Mouse (Mus musculus) ES-Bruce4 (cell line): ENCODE data around the gene Pdlim3. TPM values are rescaled to one million over a fixed set of nuclear protein-coding genes. Genes with fewer than 3 reads are reported as not detected.

Source experiments
- H3K27ac ChIP-seq: 2 replicates; pipeline ENCODE4 v1.5.1; 2012; ENCODE audit warnings: low read length, inconsistent platforms; ENCODE audit not compliant: insufficient read depth
- H3K27me3 ChIP-seq: 2 replicates; pipeline ENCODE4 v1.6.1; 2012; ENCODE audit warnings: mild to moderate bottlenecking, low read length, inconsistent platforms; ENCODE audit not compliant: control insufficient read depth, poor library complexity, insufficient read depth, severe bottlenecking
- H3K36me3 ChIP-seq: 2 replicates; pipeline ENCODE4 v1.6.1; 2012; ENCODE audit warnings: inconsistent platforms, mild to moderate bottlenecking, low read length, moderate library complexity; ENCODE audit not compliant: control insufficient read depth, poor library complexity, insufficient read depth, severe bottlenecking
- H3K4me1 ChIP-seq: one replicate; pipeline ENCODE4 v1.8.1; 2011; ENCODE audit warnings: low read length; ENCODE audit not compliant: control insufficient read depth, insufficient read depth
- H3K4me3 ChIP-seq: 2 replicates; pipeline ENCODE4 v1.5.1; 2011; ENCODE audit warnings: low read depth, mild to moderate bottlenecking, low read length
- H3K9ac ChIP-seq: 2 replicates; pipeline ENCODE4 v1.6.1; 2012; ENCODE audit warnings: low read depth, mild to moderate bottlenecking, inconsistent platforms; ENCODE audit not compliant: poor library complexity, severe bottlenecking
- H3K9me3 ChIP-seq: replicated peaks from 2 replicates; pipeline ENCODE4 v1.6.1; 2012; ENCODE audit warnings: mild to moderate bottlenecking, low read length, inconsistent platforms; ENCODE audit not compliant: control insufficient read depth, poor library complexity, insufficient read depth, severe bottlenecking
- CTCF ChIP-seq: IDR thresholded peaks from one replicate; pipeline ENCODE4 v1.8.1; 2011; ENCODE audit warnings: low read depth, low read length
- EP300 ChIP-seq: IDR thresholded peaks from 2 replicates; pipeline ENCODE4 v1.6.1; 2011; ENCODE audit warnings: low read depth, low read length; ENCODE audit not compliant: insufficient read depth
- POLR2A ChIP-seq: IDR thresholded peaks from one replicate; pipeline ENCODE4 v1.8.1; 2011; ENCODE audit warnings: low read length; ENCODE audit not compliant: insufficient read depth
- polyA plus RNA-seq: library from polyadenylated mRNA; stranded (reverse); fragments of >200 nt; gene quantifications from 2 replicates; pipeline ENCODE4 v1.2.4, GENCODE M21; 2011; ENCODE audit warnings: low read depth; ENCODE audit not compliant: missing spikeins, insufficient read depth, insufficient read length

Pdlim3 gene
- polyA plus RNA-seq, 1 experiment: 23.4 TPM

DNA sequence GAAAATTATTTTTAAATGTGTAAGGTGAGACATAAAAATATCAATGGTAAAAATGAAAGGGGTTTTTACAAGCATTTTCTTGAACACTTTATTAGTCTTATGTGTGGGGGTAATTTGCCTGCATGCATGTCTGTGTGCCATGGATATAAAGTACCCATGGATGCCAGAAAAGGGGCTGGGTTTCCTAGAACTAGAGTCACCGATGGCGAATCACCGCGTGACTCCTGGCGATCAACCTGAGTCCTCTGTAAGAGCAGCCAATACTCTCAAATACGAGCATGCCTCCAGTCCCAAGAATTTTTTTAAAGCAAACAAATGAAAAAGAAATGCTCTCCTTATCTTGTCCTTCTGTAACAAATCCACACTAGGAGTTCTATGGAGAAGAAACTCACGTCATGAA is 36.9 kb downstream of the Pdlim3 start:
- Histone ChIP-seq H3K4me3 (no peak overlapping the region), H3K9me3 (peaks cover 15% of the 10 kb centered on the region), H3K36me3 (no peaks in the 10 kb centered on the region), H3K4me1 (no peaks in the 10 kb centered on the region), H3K9ac (no peak overlapping the region), H3K27me3 (no peaks in the 10 kb centered on the region), H3K27ac (no peak overlapping the region)
- no peak for TF ChIP-seq POLR2A
- TF ChIP-seq CTCF: no peak
- TF ChIP-seq EP300: no peak

DNA sequence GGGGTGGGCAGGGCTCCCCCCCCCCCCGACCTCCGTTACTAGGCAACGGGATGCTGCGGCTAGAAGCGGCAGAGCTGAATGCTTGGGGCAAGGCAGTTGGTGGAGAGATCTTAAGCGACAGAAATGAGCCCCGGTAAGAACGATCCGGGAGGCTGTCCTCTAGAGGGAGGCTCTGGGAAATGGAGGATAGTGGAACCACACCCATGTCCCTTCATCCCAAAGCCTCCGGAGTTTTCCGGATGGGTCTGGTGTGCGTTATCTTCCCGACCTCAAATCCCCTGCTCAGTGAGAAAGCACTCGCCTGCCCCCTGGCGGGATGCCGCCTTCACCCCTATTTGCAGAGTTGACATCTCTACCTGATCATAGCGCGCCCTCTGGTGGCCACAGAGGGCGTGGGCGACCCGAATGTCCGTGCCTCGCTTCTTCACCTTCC is 49.3 kb downstream of the Pdlim3 start, which contains the start of gene Ccdc110:
Gene Ccdc110 (plus strand): TSS at position 38 of the 433 bp plus-strand sequence.
- H3K4me3 ChIP-seq: peak within 1 kb of the TSS; percentile 15; the same call in 1 of the 2 replicates
- TF ChIP-seq CTCF: peak; percentile 99
- TF ChIP-seq EP300: no peak
- no peak for TF ChIP-seq POLR2A
- no peaks in the 10 kb centered on the region for H3K4me1 ChIP-seq
- no peaks in the 10 kb centered on the region for H3K36me3 ChIP-seq
- peaks cover 21% of the 10 kb centered on the region for H3K9me3 ChIP-seq
- H3K9ac ChIP-seq: no peak within 1 kb of the TSS
- H3K27ac ChIP-seq: no peak within 1 kb of the TSS
- H3K27me3 ChIP-seq: no peaks in the 10 kb centered on the region

DNA sequence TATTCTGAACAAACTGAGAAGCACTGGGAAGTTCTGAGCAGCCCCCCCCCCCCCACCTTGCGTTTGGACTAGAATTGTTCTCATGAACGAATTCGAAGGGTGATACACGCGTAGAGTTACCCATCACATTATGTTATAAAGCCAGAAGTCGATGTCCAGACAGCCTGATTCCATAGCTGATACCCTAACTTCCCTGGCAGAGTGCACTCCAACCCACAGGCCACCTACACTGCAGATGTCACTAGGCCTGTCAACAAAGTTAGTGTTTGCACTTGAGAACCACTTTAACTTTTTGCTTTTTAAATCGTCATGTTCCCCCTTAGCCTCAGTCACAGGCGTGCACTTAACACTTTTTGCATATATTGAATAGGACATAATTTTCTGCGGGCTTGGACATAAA is 51.7 kb downstream of the Pdlim3 start:
- Histone ChIP-seq H3K4me1 (no peaks in the 10 kb centered on the region), H3K9ac (no peak overlapping the region), H3K9me3 (peaks cover 3% of the 10 kb centered on the region), H3K27ac (no peak overlapping the region), H3K27me3 (no peaks in the 10 kb centered on the region), H3K4me3 (no peak overlapping the region), H3K36me3 (no peaks in the 10 kb centered on the region)
- TF ChIP-seq EP300 (no peak), CTCF (no peak), POLR2A (no peak)

DNA sequence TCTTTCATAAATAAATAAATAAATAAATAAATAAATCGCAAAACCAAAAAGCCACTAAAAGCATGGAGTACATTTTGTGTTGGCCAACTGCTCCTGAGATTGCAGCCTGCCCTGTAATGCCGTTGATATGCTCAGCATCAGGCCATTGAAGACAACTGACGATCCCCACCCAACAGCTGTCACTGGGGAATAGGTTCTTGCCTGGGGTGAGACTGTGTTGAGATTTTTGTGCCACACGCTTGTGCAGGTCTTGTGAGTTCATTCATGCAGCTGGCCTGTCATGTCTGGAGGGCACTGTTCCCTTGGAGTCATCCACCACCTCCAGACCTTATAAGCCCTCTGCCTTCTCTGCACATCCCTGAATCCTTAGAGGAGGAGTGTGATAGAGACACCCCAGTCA is 61.0 kb downstream of the Pdlim3 start:
- Histone ChIP-seq H3K27me3 (no peaks in the 10 kb centered on the region; the same call in 1 of the 2 replicates), H3K4me1 (no peaks in the 10 kb centered on the region), H3K9ac (no peak overlapping the region), H3K27ac (no peak overlapping the region), H3K36me3 (no peaks in the 10 kb centered on the region), H3K4me3 (no peak overlapping the region), H3K9me3 (peaks cover 4% of the 10 kb centered on the region)
- no peak for TF ChIP-seq EP300
- no peak for TF ChIP-seq CTCF
- no peak for TF ChIP-seq POLR2A

DNA sequence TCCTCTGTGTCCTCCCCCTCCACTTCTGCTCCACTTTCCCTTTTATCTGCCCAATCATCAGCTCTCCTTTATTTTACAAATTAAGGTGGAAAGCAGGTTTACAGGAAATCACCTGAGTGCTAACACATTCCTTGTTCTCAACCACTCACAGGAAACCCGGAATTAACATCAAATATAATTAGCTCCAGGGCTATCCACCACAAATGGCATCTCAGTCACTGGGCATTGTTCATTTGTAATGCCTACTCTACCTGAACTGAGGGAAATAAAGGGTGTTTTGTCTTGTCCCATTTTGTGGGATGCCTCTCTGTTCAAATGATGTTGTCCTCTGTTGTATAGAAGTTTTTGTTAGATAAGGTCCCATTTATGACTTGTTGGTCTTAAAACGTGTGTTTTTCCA is 65.4 kb downstream of the Pdlim3 start:
- TF ChIP-seq POLR2A (no peak), CTCF (no peak), EP300 (no peak)
- Histone ChIP-seq H3K4me3 (no peak overlapping the region), H3K27ac (no peak overlapping the region), H3K9me3 (no peaks in the 10 kb centered on the region; the same call in 1 of the 2 replicates), H3K27me3 (no peaks in the 10 kb centered on the region), H3K9ac (no peak overlapping the region), H3K36me3 (no peaks in the 10 kb centered on the region), H3K4me1 (no peaks in the 10 kb centered on the region)

Other genes with a start within 250 kb of the Pdlim3 start
- gene Ccdc110, start 49.2 kb downstream of the Pdlim3 start, polyA plus RNA-seq: not detected in 2 replicates
- 3.6 and 4.8 TPM in 2 replicates for gene 1700029J07Rik, start 89.8 kb downstream of the Pdlim3 start, polyA plus RNA-seq
- gene Ufsp2, start 90.1 kb downstream of the Pdlim3 start, polyA plus RNA-seq: 49.2 and 62.4 TPM in 2 replicates
- 0.39 TPM in 1 of 2 replicates, not detected in the other for gene Lrp2bp, start 113.8 kb downstream of the Pdlim3 start, polyA plus RNA-seq
- gene Ankrd37, start 120.2 kb downstream of the Pdlim3 start, polyA plus RNA-seq: 6.5 and 8.3 TPM in 2 replicates